ENCODE assay signal across 11 mouse cellular contexts in the genomic region with DNA sequence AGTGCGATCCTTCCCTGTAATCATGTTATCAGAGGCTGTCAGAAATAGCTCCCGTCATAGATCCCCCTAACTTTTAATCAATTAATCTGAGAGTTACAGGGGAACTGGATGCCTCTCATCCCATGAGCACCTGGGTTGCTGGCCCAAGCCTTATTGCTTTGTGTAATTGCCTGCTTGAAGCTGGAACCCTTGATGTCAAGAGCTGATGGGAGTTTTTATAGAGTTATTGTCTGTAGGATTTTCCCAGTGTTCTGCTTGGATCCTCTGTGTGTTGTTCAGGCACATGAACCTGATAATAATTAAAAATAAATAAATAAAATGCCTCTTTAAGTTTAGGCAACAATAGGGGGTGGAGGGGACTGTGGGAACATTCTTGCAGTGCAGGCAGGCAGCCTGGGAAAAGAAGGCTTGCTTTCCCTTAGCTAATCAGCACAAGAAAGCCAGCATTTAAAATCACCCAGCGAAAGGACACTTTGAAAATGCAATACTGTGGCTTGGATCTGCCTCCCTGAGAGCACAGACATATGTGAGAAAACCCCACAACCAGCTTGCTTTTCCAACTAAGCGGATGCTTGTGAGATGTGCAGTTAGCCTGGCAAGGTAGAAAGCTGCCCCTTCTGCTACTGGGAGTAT. TPM values are rescaled to one million over a fixed set of nuclear protein-coding genes. Genes with fewer than 3 reads are reported as not detected.
DNase-seq lines count a peak whose midpoint lies in the region; ATAC-seq and TF ChIP-seq lines count a peak whose summit lies in the region.
"Had no signal": no experiment of that assay in that cellular context is flagged by ENCODE, and none has a peak within 500 bp of the region (broad histone marks: within the 10 kb centered on the region; RNA-seq: fewer than 3 reads in every experiment).

No protein-coding gene starts in this region.

- no peak for TF ChIP-seq POLR2A in limb, embryonic 14.5 days (IDR thresholded peaks at IDR 0.05; ENCODE audit: borderline replicate concordance, extremely low read depth, insufficient read depth, insufficient read length)

- H3K36me3 ChIP-seq in stomach, embryonic 14.5 days (ENCODE audit: control insufficient read depth, insufficient read depth, low read length), result no peaks in the 10 kb centered on the region
- no peaks in the 10 kb centered on the region for H3K36me3 ChIP-seq in stomach, postnatal 0 days (ENCODE audit: control insufficient read depth, insufficient read depth, low read length)
- no peaks in the 10 kb centered on the region for H3K36me3 ChIP-seq in limb, embryonic 14.5 days (ENCODE audit: control insufficient read depth, insufficient read depth, low read length)
- H3K36me3 ChIP-seq in liver, embryonic 11.5 days (ENCODE audit: control insufficient read depth, insufficient read depth, low read length), result no peaks in the 10 kb centered on the region

- peak overlapping the region; percentile 58; the same call in 1 of the 2 replicates for H3K27ac ChIP-seq in stomach, embryonic 14.5 days (ENCODE audit: low read length)
- H3K27ac ChIP-seq in stomach, postnatal 0 days (replicated peaks), result no peak overlapping the region
- H3K27ac ChIP-seq in limb, embryonic 14.5 days (replicated peaks; ENCODE audit: low read depth, low read length), result 0 out of 2 replicates have a peak overlapping the region, but pooled peaks have one; percentile 9
- no peak overlapping the region for H3K27ac ChIP-seq in liver, embryonic 11.5 days (ENCODE audit: low read depth, low read length)

- no peak for TF ChIP-seq EP300 in stomach, postnatal 0 days (optimal IDR thresholded peaks at IDR 0.05)

- TF ChIP-seq CTCF in stomach, postnatal 0 days (IDR thresholded peaks at IDR 0.05; ENCODE audit: low read depth), result no peak

- H3K9me3 ChIP-seq in stomach, embryonic 14.5 days (ENCODE audit: control insufficient read depth, low read depth, low read length), result no peaks in the 10 kb centered on the region
- no peaks in the 10 kb centered on the region for H3K9me3 ChIP-seq in stomach, postnatal 0 days (ENCODE audit: control insufficient read depth, low read length)
- H3K9me3 ChIP-seq in limb, embryonic 14.5 days (ENCODE audit: control insufficient read depth, low read length), result no peaks in the 10 kb centered on the region
- no peaks in the 10 kb centered on the region for H3K9me3 ChIP-seq in liver, embryonic 11.5 days (ENCODE audit: control insufficient read depth, low read length)
- H3K9me3 ChIP-seq: megakaryocyte, embryonic 14.5 days had no signal

- ATAC-seq in frontal cortex, adult (ENCODE audit: low TSS enrichment), result peak; percentile 18; the same call in 1 of the 2 replicates
- ATAC-seq in stomach, embryonic 14.5 days (ENCODE audit: insufficient number of reproducible peaks, insufficient read depth, low FRiP score, low read depth), result no peak
- ATAC-seq in stomach, postnatal 0 days (ENCODE audit: low FRiP score, low TSS enrichment), result no peak
- no peak for ATAC-seq in limb, embryonic 14.5 days (ENCODE audit: low FRiP score, low read depth)
- no peak for ATAC-seq in liver, embryonic 11.5 days (replicated peaks; ENCODE audit: low FRiP score)

- H3K4me3 ChIP-seq in stomach, embryonic 14.5 days (ENCODE audit: low read depth, low read length), result no peak overlapping the region
- H3K4me3 ChIP-seq in stomach, postnatal 0 days (ENCODE audit: low read depth, low read length), result no peak overlapping the region
- H3K4me3 ChIP-seq in limb, embryonic 14.5 days (replicated peaks; ENCODE audit: low read length), result no peak overlapping the region
- no peak overlapping the region for H3K4me3 ChIP-seq in liver, embryonic 11.5 days (ENCODE audit: low read depth, low read length)

- H3K4me2 ChIP-seq in stomach, embryonic 14.5 days (replicated peaks; ENCODE audit: low read depth, low read length), result no peak overlapping the region
- no peak overlapping the region for H3K4me2 ChIP-seq in stomach, postnatal 0 days (replicated peaks; ENCODE audit: low read depth)
- H3K4me2 ChIP-seq in limb, embryonic 14.5 days (replicated peaks; ENCODE audit: low read depth, low read length, severe bottlenecking), result no peak overlapping the region
- H3K4me2 ChIP-seq in liver, embryonic 11.5 days, result no peak overlapping the region

- WGBS in stomach, embryonic 14.5 days, result 71% methylated on average over 4 of the region's 4 CpGs
- WGBS in stomach, postnatal 0 days, result 68% methylated on average over 4 of the region's 4 CpGs
- 47% methylated on average over 4 of the region's 4 CpGs for whole genome bisulfite sequencing in limb, embryonic 14.5 days
- WGBS in liver, embryonic 11.5 days, result 63% methylated on average over 4 of the region's 4 CpGs

- H3K27me3 ChIP-seq in stomach, embryonic 14.5 days (ENCODE audit: control insufficient read depth, insufficient read depth, low read length), result no peaks in the 10 kb centered on the region
- no peaks in the 10 kb centered on the region for H3K27me3 ChIP-seq in stomach, postnatal 0 days (ENCODE audit: control insufficient read depth, insufficient read depth, low read length)
- no peaks in the 10 kb centered on the region for H3K27me3 ChIP-seq in limb, embryonic 14.5 days (ENCODE audit: control insufficient read depth, insufficient read depth, low read length)
- no peaks in the 10 kb centered on the region for H3K27me3 ChIP-seq in liver, embryonic 11.5 days (replicated peaks; ENCODE audit: control insufficient read depth, insufficient read depth, low read length)
- H3K27me3 ChIP-seq: megakaryocyte, embryonic 14.5 days had no signal

- peaks cover 83% of the 10 kb centered on the region for H3K4me1 ChIP-seq in stomach, embryonic 14.5 days (ENCODE audit: control insufficient read depth, insufficient read depth, low read length)
- peaks cover 9% of the 10 kb centered on the region; the same call in 1 of the 2 replicates for H3K4me1 ChIP-seq in stomach, postnatal 0 days (replicated peaks; ENCODE audit: control insufficient read depth, insufficient read depth)
- peaks cover 80% of the 10 kb centered on the region for H3K4me1 ChIP-seq in limb, embryonic 14.5 days (ENCODE audit: control insufficient read depth, insufficient read depth, low read length)
- peaks cover 49% of the 10 kb centered on the region for H3K4me1 ChIP-seq in liver, embryonic 11.5 days (replicated peaks; ENCODE audit: control insufficient read depth, insufficient read depth, low read length)

- no peak overlapping the region for H3K9ac ChIP-seq in stomach, embryonic 14.5 days (replicated peaks; ENCODE audit: low read depth, low read length)
- H3K9ac ChIP-seq in stomach, postnatal 0 days (ENCODE audit: low read length), result no peak overlapping the region
- no peak overlapping the region for H3K9ac ChIP-seq in limb, embryonic 14.5 days (ENCODE audit: low read depth, low read length, severe bottlenecking)
- H3K9ac ChIP-seq in liver, embryonic 11.5 days (ENCODE audit: low read depth, low read length), result no peak overlapping the region

- no peak for DNase-seq in frontal cortex, postnatal 25 days (ENCODE audit: low spot score in 2 of 2)
- no peak for DNase-seq in stomach, postnatal 0 days (ENCODE audit: low spot score)
- no peak for DNase-seq in limb, embryonic 14.5 days (ENCODE audit: low spot score)
- no peak for DNase-seq in liver, embryonic 11.5 days (ENCODE audit: low spot score)
- no peak for DNase-seq in adrenal gland, postnatal 25 days
- DNase-seq in right cerebral cortex, postnatal 10 days (ENCODE audit: low spot score in 2 of 2), result no peak
- DNase-seq: layer of hippocampus, postnatal 36 days; right cerebral cortex, postnatal 4 days had no signal

RNA-seq across cellular contexts. Expression of a gene that starts 33.8 kb away (rescaled TPM):
- 176 and 186 TPM in 2 replicates for polyA plus RNA-seq in stomach, embryonic 14.5 days (2014; fragmentation: Nextera tagmentation; extraction: Ambion mirVana)
- 37.9 and 42.5 TPM in 2 replicates for polyA plus RNA-seq in stomach, postnatal 0 days (2015; fragmentation: Nextera tagmentation; extraction: Ambion mirVana)
- 141 and 149 TPM in 2 replicates for polyA plus RNA-seq in limb, embryonic 14.5 days (2012; rRNA removed)
- polyA plus RNA-seq in limb, embryonic 14.5 days (2014; fragmentation: Nextera tagmentation; extraction: Ambion mirVana), result 197 and 206 TPM in 2 replicates
- polyA plus RNA-seq in liver, embryonic 11.5 days (2014; fragmentation: Nextera tagmentation; extraction: Ambion mirVana), result 89.0 and 95.1 TPM in 2 replicates
- total RNA-seq in adrenal gland, postnatal 25 days (2021), result 39.2 and 39.4 TPM in 2 replicates

Comparison
In these comparisons a context has a peak if more than half of its experiments do, and no peak if none do; other contexts are left out.
1. H3K27ac ChIP-seq: peak in stomach, embryonic 14.5 days (single experiment) and limb, embryonic 14.5 days (single experiment); none in stomach, postnatal 0 days (single experiment) and liver, embryonic 11.5 days (single experiment).